Mouse (Mus musculus) left cerebral cortex, postnatal 14 days (tissue): Measurements from ENCODE around the gene Sytl1. TPM values are rescaled to one million over a fixed set of nuclear protein-coding genes. Genes with fewer than 3 reads are reported as not detected.

Source experiments
- DNase-seq, 2 experiments: peaks; one replicate each; pipeline ENCODE4 v3.0.0; 2021 to 2022; ENCODE audit warnings: low spot score in 2 of 2, mixed read lengths in 1 of 2
- intact Hi-C: fragments of 180-260 bp; cut with DNase I; formaldehyde crosslinking; loops from one replicate; pipeline ENCODE4 v1.15.1; 2025
- total RNA-seq, 2 experiments: library from RNA; stranded (reverse); gene quantifications; 2 replicates each; pipeline ENCODE4 v1.2.3; 2021

Sytl1 gene
- total RNA-seq, 2 experiments from 2014 or later = 0.51 TPM; not detected in 1

DNA sequence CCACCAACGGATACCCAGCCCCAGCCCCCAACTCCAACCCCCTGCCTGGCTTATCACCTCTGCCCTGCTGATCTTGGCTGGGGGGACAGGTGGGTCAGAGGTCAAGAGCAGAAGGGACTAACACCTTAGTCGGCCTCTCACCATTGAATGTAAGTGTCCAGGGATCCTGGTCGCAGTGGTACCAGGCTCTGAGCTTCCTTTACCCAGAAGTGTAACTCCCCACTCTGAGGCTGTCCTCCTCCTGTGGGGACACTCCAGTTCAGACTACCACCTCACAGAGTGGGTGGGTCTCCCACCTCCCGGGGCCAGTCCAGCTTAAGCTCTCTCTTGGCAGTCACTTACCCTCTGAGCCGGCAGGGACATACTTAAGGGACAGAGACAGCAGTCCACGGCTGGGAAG, 7.5 kb downstream of the Sytl1 start:
- DNase-seq = no peak
- intact Hi-C loops = no loop called here

DNA sequence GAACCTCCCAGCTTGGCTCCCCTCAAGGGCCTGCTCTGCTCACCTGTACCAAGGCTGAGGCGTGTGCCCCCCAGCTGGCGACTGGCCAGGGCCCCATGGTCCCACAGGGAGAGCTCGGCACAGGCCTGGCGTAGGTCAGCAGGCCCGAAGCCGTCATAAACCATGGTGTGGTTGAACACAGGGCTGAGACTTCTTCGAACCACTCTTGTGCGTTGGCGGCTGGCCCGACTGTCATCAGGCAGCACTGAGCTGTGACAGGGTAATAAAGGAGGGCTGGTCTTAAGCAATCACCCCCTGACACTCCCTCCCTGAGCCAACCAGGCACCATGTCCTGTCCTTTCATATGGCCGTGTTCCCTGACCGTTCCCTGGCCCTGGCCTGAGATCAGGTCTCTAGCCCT, 9.5 kb downstream of the Sytl1 start:
- DNase-seq = no peak
- intact Hi-C loops = loop anchor here (5.0 kb wide), 2 partner anchors 36 to 44 kb away; no protein-coding TSS in a partner anchor

DNA sequence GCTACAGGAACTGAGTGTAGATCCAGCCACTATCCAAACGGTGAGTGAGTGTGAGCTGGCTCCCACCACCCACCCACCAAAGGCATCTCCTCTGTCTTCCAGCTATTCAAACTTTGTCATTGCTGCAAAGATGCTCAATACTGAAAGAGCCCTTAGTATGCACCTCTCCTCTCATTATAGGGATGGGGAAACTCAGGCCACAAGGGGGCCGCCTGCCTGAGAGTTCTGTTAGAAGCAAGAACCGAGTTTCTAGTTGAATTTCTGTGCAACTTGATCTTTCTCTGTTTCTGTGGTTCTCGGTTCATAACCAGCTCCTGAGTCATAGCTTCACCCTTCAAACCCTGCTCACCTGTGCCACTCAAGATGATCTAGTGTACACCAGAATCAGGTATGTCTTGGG, 10.8 kb downstream of the Sytl1 start:
- intact Hi-C loops = loop anchor here (5.0 kb wide), 2 partner anchors 35 to 45 kb away; no protein-coding TSS in a partner anchor
- no peak for DNase-seq

DNA sequence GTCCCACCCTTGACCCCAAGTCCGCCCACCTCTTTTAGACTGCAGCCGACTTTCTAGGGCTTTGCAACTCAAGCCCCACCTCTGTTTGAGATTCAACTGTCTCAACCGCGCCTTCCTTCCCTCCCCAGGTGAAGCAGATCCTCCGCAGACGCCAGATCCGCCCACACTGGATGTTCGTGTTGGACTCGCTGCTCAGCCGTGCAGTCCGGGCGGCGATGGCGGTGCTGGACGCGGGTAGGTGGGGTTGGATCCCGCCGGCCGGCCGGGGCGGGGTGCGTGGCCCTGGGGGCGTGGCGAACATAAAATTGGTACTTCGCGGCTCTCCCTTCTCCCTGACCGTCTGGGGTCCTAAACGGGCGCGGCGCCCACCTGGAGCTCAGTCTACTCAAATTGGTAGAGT, 11.7 kb downstream of the Sytl1 start:
- intact Hi-C loops = loop anchor here (5.0 kb wide), 2 partner anchors 34 to 46 kb away; no protein-coding TSS in a partner anchor
- DNase-seq = peak in 1 of 2 experiments; percentile 22

DNA sequence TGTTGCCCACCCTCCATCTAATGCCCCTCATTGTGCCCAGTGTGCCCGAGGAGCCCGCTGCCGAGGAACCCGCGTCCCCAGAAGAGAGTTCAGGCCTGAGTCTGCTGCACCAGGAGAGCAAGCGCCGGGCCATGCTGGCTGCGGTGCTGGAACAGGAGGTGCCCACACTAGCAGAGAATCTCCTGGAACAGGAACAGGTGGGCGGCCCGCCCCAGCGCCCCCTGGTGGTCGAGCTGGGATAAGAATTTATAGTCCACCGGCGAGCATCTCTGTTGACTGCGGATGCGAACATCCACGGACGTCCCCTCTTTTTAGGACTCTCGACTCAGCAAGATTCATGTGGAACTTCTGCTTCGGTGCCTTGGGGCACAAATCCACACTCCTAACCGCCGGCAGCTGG, 12.3 kb downstream of the Sytl1 start:
- intact Hi-C loops = loop anchor here (5.0 kb wide), 2 partner anchors 33 to 47 kb away; no protein-coding TSS in a partner anchor
- DNase-seq = peak; percentile 82 to 83

DNA sequence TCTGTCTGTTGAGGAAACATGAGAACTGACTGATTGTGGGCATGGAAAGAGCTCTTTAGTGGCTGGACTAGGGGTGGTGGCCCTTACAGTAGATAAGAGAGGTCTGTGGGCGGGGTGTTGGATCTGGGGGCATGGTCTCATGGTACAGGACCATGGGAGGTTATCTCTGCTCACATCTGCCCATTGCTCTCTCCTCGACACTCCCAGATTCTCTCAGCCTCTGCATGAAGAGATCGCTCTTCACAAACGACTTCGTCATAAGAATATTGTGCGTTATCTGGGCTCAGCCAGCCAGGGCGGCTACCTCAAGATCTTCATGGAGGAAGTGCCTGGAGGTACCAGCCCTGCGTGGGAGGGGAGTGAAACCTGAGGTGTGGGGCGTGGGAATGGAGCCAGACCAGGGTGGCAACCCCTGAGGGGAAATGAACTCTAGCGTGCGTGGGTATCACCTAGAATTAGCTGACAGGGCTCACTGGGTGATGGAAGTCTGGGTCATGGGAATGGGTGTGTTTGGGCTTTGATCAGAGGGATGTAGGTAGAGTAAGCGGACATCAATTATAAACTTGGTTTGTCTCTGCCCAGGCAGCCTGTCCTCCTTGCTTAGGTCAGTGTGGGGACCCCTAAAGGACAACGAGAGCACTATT, 15.0 kb downstream of the Sytl1 start:
- DNase-seq = no peak
- intact Hi-C loops = no loop called here

DNA sequence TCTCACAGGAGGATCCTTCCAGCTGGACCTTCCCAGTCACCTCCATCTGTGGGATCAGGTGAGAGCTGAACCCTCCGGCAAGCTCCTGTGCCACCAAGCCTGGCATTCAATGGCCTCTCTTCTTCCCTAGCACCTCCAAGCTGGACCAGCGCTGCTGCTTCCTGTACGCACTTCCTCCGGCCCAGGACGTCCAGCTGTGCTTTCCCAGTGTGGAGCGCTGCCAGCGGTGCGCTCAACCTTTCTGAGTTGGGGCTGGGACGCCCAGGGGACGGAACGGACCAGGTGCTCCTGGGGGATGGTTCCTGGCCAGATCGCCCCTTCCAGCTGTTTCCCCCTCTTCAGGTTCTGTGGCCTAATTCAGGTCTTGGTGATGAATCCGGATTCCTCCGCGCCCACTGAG, 15.8 kb downstream of the Sytl1 start:
- DNase-seq = no peak
- intact Hi-C loops = no loop called here

DNA sequence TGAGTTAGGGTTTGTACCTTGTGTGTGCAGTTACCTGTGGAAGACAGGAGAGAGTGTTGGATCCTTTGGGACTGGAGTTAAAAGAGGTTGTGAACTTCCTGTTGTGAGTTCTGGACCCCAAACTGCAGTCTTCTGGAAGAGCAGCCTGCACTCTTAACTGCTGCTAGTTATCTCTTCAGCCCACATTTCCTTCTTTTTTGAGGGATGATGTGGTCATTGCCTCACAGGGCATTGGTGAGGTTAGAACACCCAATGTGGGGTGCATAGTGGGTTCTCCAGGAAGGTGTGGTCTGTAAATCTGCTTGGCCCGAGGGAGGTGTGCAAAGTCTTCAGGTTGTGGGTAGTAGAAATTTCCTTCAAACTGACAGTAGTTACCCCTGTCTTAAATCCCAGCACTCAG, 18.6 kb downstream of the Sytl1 start:
- intact Hi-C loops = no loop called here
- DNase-seq = no peak

DNA sequence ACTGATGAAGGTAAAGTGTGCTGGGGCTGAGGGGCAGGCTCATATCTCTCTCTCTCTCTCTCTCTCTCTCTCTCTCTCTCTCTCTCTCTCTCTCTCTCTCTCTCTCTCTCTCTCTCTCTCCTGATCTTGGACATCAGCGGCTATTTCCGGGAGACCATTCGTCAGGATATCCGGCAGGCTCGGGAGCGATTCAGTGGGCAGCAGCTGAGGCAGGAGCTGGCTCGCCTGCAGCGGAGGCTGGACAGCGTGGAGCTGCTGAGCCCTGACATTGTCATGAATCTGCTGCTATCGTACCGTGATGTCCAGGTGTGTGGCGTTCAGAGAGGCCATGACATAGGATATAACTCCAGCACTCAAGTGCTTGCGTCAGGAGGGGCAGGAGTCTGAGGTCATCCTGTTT, 19.4 kb downstream of the Sytl1 start:
- intact Hi-C loops = no loop called here
- DNase-seq = no peak

DNA sequence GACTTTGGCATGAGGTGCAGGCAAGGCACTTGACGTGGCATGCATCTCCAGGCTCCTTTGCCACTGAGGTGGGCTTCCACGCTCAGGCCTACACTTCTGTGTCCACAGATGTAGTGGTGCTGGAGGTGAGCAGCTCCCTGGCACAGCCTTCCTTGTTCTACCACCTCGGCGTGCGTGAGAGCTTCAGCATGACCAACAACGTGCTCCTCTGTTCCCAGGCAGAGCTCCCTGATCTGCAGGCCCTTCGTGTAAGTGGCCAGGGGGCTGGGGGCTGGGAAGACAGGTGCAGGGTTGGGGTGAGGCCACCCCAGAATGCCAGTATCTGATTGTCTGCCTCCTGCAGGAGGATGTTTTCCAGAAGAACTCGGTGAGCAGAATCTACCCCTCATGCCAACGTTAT, 20.2 kb downstream of the Sytl1 start:
- intact Hi-C loops = no loop called here

DNA sequence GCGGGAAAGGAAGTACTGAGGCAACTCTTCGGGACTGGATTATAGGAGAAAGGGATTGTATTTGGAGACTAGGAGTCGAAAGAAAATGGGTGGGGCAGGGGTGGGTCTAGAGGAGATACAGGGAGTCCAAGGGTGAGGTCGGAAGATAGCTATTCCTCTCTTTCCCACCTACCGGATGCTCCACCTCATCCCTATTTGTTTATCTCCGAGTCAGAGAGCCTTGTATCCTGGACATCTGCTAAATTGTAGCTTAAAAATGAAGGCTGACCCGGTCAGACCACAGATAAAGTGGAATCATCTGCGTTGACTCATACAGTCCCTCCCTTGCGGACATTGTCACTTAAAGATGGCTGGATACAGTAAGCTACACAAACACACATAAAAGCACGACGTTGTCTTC, 21.0 kb downstream of the Sytl1 start:
- intact Hi-C loops = no loop called here
- DNase-seq = no peak

More for the DNA sequence above, 20.2 kb downstream of the Sytl1 start:
- DNase-seq = no peak

DNA sequence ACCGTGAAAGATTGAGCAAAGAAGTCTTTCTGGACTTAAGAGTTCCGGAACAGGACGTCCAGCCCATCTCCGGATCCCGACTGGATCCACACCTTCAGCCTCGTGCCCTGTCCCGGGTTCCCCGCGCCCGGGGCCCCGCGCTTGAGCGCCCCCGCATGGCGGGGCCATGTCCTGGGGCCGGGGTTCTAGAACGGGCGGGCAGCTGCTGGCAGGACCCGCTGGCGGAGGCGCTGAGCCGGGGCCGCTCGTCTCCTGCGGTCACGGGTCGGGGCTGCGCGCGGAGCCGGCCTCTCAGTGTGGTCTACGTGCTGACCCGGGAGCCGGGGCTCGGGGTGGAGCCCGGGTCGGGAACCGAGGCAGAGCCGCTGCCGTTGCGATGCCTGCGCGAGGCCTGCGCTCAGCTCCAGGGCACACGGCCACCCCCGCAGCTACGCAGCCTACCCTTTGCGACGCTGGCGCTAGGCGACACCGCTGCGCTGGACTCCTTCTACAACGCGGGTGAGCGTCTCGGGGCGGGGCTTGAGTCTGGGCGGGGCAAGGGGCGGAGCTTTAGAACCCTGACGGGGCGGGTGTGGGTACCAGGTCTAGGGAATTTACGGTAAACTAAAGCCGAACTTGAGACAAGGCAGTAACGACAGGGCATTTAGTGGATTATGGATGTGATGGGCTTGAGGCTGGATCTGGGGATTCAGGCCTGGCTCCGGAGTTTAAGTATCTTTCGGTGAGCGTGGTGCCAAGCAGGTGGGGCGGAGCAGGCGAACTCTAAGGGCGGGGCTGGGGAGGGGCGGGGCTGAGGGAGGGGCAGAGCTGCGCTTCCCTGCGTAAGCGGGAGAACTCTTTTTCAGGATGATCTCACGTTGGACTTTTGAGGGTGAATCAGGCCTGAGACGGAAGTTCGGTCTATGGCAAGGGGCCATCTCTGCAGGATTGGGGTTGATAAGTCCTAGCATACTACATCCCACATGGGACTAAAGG, 21.7 kb downstream of the Sytl1 start:
- intact Hi-C loops = no loop called here
- peak; percentile 85 to 89 for DNase-seq

DNA sequence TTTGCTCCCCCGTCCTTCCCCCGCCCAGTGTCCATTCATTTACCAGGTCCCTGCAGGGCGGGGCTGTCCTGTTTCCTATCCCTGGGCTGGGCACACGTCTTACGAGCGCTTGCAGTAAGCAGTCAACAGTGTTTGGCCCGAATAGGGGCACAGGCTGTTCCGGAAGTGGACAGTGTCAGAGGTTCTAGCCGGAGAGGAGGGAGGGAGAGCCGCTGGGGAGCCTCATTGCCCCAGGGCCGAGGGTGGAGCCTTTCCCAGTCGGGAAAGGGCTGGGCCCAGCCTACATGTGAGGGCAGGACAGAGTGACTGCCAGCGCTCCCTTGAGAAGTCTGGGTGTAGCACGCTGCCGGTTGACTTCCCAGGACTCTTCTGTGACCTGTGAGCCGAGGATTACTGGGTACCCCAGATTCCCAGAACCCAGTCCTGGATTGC, 22.4 kb downstream of the Sytl1 start, which contains the start of gene Map3k6:
TSS of gene Map3k6 (plus strand) at position 329 of the 432 bp plus-strand sequence.
- DNase-seq = peak; percentile 18 to 53
- intact Hi-C loops = no loop called here

DNA sequence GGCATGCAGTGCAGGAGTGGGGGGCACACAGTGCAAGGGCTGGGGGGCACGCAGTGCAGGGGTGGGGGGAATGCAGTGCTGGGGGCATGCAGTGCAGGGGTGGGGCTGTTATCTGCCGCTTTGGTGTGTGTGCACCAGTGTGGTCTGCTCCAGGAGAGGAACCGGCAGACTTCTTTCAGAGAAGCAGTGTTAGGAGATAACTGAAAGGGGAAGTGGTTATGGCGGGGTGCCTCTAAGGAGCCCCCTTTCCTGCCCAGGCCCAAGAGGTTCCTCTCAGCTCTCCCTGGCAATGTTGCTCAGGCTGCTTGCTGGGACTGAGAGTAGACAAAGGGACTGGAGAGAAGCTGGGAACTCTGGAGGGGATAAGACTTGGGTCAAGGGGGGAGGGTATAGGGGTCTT, 25.0 kb downstream of the Sytl1 start:
- DNase-seq = no peak
- intact Hi-C loops = no loop called here

DNA sequence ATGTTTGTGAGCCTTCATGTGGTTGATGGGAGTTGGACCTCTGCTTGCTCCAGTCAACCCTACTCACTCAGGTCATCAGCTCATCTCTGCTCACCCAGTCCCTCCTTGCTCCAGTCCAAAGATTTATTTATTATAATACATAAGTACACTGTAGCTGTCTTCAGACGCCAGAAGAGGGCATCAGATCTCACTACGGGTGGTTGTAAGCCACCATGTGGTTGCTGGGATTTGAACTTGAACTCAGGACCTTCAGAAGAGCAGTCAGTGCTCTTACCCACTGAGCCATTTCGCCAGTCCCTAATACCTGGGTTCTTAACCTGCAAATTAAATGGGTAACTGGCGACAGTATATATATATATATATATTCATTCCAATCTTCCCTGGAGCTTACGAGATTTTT, 27.5 kb downstream of the Sytl1 start:
- intact Hi-C loops = no loop called here
- no peak for DNase-seq

DNA sequence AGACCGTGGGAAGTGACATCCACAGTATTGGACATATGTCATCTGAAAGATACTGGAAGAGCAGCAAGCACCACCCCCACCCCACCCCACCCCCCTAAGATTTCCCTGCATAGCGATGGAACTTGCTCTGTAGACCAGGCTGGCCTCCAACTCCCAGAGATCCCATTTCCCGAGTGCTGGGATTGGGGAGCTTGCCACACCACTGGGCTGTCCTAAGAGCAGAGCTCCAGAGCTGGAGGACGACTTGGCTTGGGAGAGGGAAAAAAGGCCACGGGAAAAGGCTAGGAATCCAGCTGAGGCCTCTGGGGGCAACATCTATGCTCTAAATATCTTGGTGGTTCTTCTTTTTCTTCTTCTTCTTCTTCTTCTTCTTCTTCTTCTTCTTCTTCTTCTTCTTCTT, 28.1 kb downstream of the Sytl1 start:
- no peak for DNase-seq
- intact Hi-C loops = loop anchor here (5.0 kb wide), 1 partner anchor 63 kb away; no protein-coding TSS in a partner anchor

DNA sequence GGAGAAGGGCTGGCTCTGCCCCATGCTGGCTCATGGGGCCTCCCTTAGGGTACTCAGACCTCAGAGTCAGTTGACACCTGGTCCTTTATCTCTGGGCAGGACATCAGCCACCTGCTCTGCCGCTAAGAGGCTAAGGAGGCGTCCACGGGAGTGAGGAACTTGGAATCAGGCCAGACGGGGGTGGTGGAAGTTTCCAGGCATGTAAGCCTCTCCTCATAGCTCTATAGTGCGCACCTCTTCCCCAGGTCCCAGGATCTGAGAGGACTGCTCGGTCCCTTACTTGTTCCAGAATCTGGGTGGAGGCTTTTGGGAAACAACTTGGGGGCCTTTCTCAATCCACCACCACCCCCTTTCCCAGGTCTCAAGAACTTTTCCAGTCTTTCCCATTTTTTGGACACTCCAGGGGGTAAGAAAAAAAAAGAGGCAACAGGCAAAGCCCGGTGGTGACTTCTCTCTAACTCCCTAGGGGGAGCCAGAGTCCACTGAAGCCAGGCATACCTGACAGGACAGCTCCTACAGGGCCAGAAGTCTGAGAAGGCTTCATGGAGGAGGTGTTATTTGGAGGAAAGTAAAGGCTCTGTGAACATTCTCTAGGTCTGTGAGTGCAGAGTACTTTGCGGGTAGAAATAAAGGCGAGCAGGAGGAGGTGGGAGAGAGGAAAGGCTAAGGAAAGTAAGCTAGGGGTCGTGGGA, 29.5 kb downstream of the Sytl1 start:
- intact Hi-C loops = loop anchor here (5.0 kb wide), 1 partner anchor 64 kb away; no protein-coding TSS in a partner anchor

DNA sequence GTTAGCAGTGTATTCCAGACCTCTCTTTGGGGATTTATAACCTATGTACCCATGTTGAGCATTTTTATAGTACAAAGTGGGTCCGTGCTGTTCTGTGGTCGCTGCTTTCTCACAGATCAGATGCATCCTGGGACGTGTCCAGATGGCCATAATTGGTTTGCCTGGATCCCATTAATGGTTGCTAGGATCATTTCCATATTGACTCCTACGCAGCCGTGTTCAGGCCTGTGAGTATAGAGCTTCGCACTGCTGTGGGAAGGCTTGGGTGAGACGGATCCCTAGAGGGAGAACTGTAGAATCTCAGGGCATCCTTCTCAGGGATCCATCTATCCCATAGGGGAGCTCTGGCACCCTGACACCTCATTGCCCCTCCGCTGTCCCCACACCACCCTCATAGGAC, 33.3 kb downstream of the Sytl1 start:
- DNase-seq = no peak
- intact Hi-C loops = no loop called here

More for the DNA sequence above, 29.5 kb downstream of the Sytl1 start:
- DNase-seq = no peak

DNA sequence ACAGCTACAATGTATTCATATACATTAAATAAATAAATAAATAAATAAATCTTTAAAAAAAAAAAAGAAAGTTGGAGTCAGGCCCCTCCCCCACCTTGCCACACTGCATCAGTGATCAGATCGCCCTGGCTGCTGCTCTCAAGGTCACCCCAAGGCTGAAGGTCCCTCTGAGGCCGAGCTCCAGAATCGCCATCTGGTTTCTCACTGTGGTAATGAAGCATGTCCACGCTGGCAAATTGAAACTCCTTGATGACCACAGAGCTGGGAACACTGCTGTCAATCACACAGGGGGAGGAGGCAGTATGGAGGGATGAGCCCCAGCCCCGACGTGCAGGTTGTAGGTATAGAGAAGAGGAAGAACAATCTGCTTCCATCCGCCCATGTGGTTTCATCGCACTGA, 35.3 kb downstream of the Sytl1 start:
- DNase-seq = no peak
- intact Hi-C loops = no loop called here

DNA sequence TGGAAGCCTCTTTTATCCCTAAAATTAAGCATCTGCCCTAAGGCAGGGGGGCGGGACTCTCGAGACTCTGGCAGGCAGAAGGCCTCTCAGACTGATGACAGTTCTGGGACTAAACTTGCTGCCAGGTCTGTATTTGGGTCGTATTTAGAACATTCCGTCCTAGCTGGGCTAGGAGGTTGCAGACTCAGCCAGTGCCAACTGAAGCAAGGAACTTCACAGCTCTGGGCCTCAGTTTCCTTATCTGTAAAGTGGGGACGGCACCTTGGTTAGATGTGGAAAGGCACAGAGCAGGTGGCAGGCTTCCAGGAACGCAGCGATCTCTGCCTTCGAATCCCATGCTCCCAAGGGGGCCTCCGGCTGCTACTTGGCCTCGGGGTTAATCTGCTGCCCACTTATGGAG, 36.8 kb downstream of the Sytl1 start:
- DNase-seq = no peak
- intact Hi-C loops = no loop called here
